Mouse (Mus musculus) myocyte (in vitro differentiated cells): ENCODE measurements around the gene Gm11733. TPM values are rescaled to one million over a fixed set of nuclear protein-coding genes. Genes with fewer than 3 reads are reported as not detected.

Experiments used
- H3K27me3 ChIP-seq: one replicate; pipeline ENCODE4 v1.6.1; 2011; ENCODE audit not compliant: control insufficient read depth, insufficient read depth, insufficient read length
- H3K36me3 ChIP-seq: one replicate; pipeline ENCODE4 v1.6.1; 2011; ENCODE audit not compliant: control insufficient read depth, insufficient read depth
- H3K4me2 ChIP-seq: one replicate; pipeline ENCODE4 v1.6.1; 2011; ENCODE audit warnings: low read depth, control low read depth
- H3K4me3 ChIP-seq: one replicate; pipeline ENCODE4 v1.5.1; 2011; ENCODE audit warnings: mild to moderate bottlenecking, control low read depth, moderate library complexity
- H3K79me2 ChIP-seq: one replicate; pipeline ENCODE4 v1.6.1; 2011; ENCODE audit not compliant: control insufficient read depth, insufficient read depth
- H3ac ChIP-seq: one replicate; pipeline ENCODE4 v1.6.1; 2011; ENCODE audit not compliant: control insufficient read depth, insufficient read length
- CEBPB ChIP-seq: IDR thresholded peaks from 2 replicates; pipeline ENCODE4 v1.6.1; 2011; ENCODE audit warnings: mild to moderate bottlenecking, moderate library complexity; ENCODE audit not compliant: poor library complexity, insufficient read depth, severe bottlenecking
- E2F4 ChIP-seq: IDR thresholded peaks from one replicate; pipeline ENCODE4 v1.6.1; 2011; ENCODE audit warnings: mild to moderate bottlenecking, control low read depth, moderate library complexity; ENCODE audit not compliant: insufficient read depth
- MAX ChIP-seq: IDR thresholded peaks from one replicate; pipeline ENCODE4 v1.6.1; 2011; ENCODE audit warnings: low read depth, mild to moderate bottlenecking, control low read depth
- MYOD1 ChIP-seq, 3 experiments: IDR thresholded peaks; one replicate each; pipeline ENCODE4 v1.6.1; 2011; ENCODE audit warnings: control low read depth in 2 of 3, low read depth in 2 of 3, mild to moderate bottlenecking in 2 of 3, moderate library complexity in 1 of 3; ENCODE audit not compliant: insufficient read length in 2 of 3, control insufficient read depth in 1 of 3
- MYOG ChIP-seq, 3 experiments: IDR thresholded peaks; one replicate each; pipeline ENCODE4 v1.6.1; 2011; ENCODE audit warnings: control low read depth in 2 of 3, low read depth in 2 of 3, mild to moderate bottlenecking in 2 of 3; ENCODE audit not compliant: insufficient read length in 2 of 3, control insufficient read depth in 1 of 3, insufficient read depth in 1 of 3
- POLR2A ChIP-seq: IDR thresholded peaks from one replicate; pipeline ENCODE4 v1.6.1; 2011; ENCODE audit warnings: low read depth, mild to moderate bottlenecking, control low read depth, moderate library complexity; ENCODE audit not compliant: insufficient read length
- POLR2AphosphoS2 ChIP-seq: IDR thresholded peaks from one replicate; pipeline ENCODE4 v1.6.1; 2011; ENCODE audit warnings: low read depth, control low read depth; ENCODE audit not compliant: insufficient read length
- REST ChIP-seq: IDR thresholded peaks from one replicate; pipeline ENCODE4 v1.6.1; 2011; ENCODE audit warnings: mild to moderate bottlenecking, control low read depth, moderate library complexity; ENCODE audit not compliant: insufficient read depth, insufficient read length
- SRF ChIP-seq: IDR thresholded peaks from one replicate; pipeline ENCODE4 v1.6.1; 2011; ENCODE audit warnings: low read depth; ENCODE audit not compliant: control insufficient read depth, insufficient read length
- TCF12 ChIP-seq: IDR thresholded peaks from one replicate; pipeline ENCODE4 v1.6.1; 2011; ENCODE audit warnings: mild to moderate bottlenecking, control low read depth; ENCODE audit not compliant: poor library complexity, insufficient read depth, severe bottlenecking
- TCF3 ChIP-seq: IDR thresholded peaks from one replicate; pipeline ENCODE4 v1.6.1; 2011; ENCODE audit warnings: low read depth, control low read depth; ENCODE audit not compliant: insufficient read length
- USF1 ChIP-seq: IDR thresholded peaks from one replicate; pipeline ENCODE4 v1.6.1; 2011; ENCODE audit warnings: low read depth, mild to moderate bottlenecking, control low read depth, moderate library complexity
- polyA plus RNA-seq: library from polyadenylated mRNA; unstranded; fragments of >200 nt; fragmentation: generic; extraction: Trizol; gene quantifications from one replicate; pipeline ENCODE4 v1.2.1, GENCODE M21; 2012; ENCODE audit warnings: missing spikeins

Gm11733 gene
- polyA plus RNA-seq, 1 experiment: not detected

- no peak overlapping the region for H3K4me3 ChIP-seq
- H3K36me3 ChIP-seq: no peaks in the 10 kb centered on the region
- TF ChIP-seq MYOD1 (IDR thresholded peaks at IDR 0.05; ENCODE audit: control insufficient read depth in 1 of 3, insufficient read length in 2 of 3, low read depth in 2 of 3) (peak in 1 of 3 experiments; percentile 15), MYOG (IDR thresholded peaks at IDR 0.05; ENCODE audit: control insufficient read depth in 1 of 3, insufficient read depth in 1 of 3, insufficient read length in 2 of 3, low read depth in 2 of 3) (no peak)
- H3K27me3 ChIP-seq: peaks cover 20% of the 10 kb centered on the region
- H3K4me2 ChIP-seq: peak overlapping the region; percentile 47
- no peak overlapping the region for H3ac ChIP-seq
- no peaks in the 10 kb centered on the region for H3K79me2 ChIP-seq
These were observed 14.0 kb downstream of the Gm11733 start for GRCm38 (mm10) chr11:117498137-117498511.

GRCm38 (mm10) chr11:117508972-117509371, 24.8 kb downstream of the Gm11733 start:
- no peaks in the 10 kb centered on the region for H3K27me3 ChIP-seq
- H3K4me2 ChIP-seq: no peak overlapping the region
- no peaks in the 10 kb centered on the region for H3K79me2 ChIP-seq
- H3ac ChIP-seq: no peak overlapping the region
- TF ChIP-seq CEBPB (no peak), POLR2AphosphoS2 (no peak), REST (no peak), POLR2A (no peak), USF1 (no peak), MAX (no peak), E2F4 (no peak), MYOD1 (IDR thresholded peaks at IDR 0.05; ENCODE audit: control insufficient read depth in 1 of 3, insufficient read length in 2 of 3, low read depth in 2 of 3) (no peak), TCF3 (no peak), SRF (no peak), MYOG (IDR thresholded peaks at IDR 0.05; ENCODE audit: control insufficient read depth in 1 of 3, insufficient read depth in 1 of 3, insufficient read length in 2 of 3, low read depth in 2 of 3) (no peak), TCF12 (no peak)
- H3K4me3 ChIP-seq: no peak overlapping the region
- H3K36me3 ChIP-seq: no peaks in the 10 kb centered on the region

GRCm38 (mm10) chr11:117515718-117516421, 31.7 kb downstream of the Gm11733 start:
- TF ChIP-seq TCF12 (no peak), MAX (no peak), CEBPB (no peak), REST (no peak), TCF3 (no peak), MYOD1 (IDR thresholded peaks at IDR 0.05; ENCODE audit: control insufficient read depth in 1 of 3, insufficient read length in 2 of 3, low read depth in 2 of 3) (no peak)
- Histone ChIP-seq H3K36me3 (no peaks in the 10 kb centered on the region), H3K4me3 (no peak overlapping the region), H3ac (no peak overlapping the region), H3K4me2 (no peak overlapping the region), H3K27me3 (peaks cover 6% of the 10 kb centered on the region), H3K79me2 (no peaks in the 10 kb centered on the region)

GRCm38 (mm10) chr11:117516422-117516796, 32.2 kb downstream of the Gm11733 start:
- Histone ChIP-seq H3ac (no peak overlapping the region), H3K79me2 (no peaks in the 10 kb centered on the region), H3K4me3 (no peak overlapping the region), H3K4me2 (no peak overlapping the region), H3K27me3 (peaks cover 6% of the 10 kb centered on the region), H3K36me3 (no peaks in the 10 kb centered on the region)
- TF ChIP-seq REST (no peak), SRF (no peak), POLR2A (no peak)

- TF ChIP-seq MAX (no peak), MYOD1 (IDR thresholded peaks at IDR 0.05; ENCODE audit: control insufficient read depth in 1 of 3, insufficient read length in 2 of 3, low read depth in 2 of 3) (peak in 2 of 3 experiments; percentile 57 to 82), MYOG (IDR thresholded peaks at IDR 0.05; ENCODE audit: control insufficient read depth in 1 of 3, insufficient read depth in 1 of 3, insufficient read length in 2 of 3, low read depth in 2 of 3) (peak in 2 of 3 experiments; percentile 19 to 36)
- H3K79me2 ChIP-seq: no peaks in the 10 kb centered on the region
- no peak overlapping the region for H3ac ChIP-seq
- peak overlapping the region; percentile 64 for H3K4me2 ChIP-seq
- H3K4me3 ChIP-seq: no peak overlapping the region
- no peaks in the 10 kb centered on the region for H3K27me3 ChIP-seq
- no peaks in the 10 kb centered on the region for H3K36me3 ChIP-seq
These were observed 38.0 kb downstream of the Gm11733 start for GRCm38 (mm10) chr11:117521906-117522780.
